Mouse (Mus musculus) lung, postnatal 0 days (tissue): ENCODE data around the gene Pam16.

ENCODE experiments used
- CTCF ChIP-seq: IDR thresholded peaks from 2 replicates; pipeline ENCODE4 v1.5.1; 2016; ENCODE audit warnings: antibody characterized with exemption, mild to moderate bottlenecking
- EP300 ChIP-seq: IDR thresholded peaks from 2 replicates; pipeline ENCODE4 v1.6.1; 2016; ENCODE audit warnings: antibody characterized with exemption, mild to moderate bottlenecking, control low read depth

DNA sequence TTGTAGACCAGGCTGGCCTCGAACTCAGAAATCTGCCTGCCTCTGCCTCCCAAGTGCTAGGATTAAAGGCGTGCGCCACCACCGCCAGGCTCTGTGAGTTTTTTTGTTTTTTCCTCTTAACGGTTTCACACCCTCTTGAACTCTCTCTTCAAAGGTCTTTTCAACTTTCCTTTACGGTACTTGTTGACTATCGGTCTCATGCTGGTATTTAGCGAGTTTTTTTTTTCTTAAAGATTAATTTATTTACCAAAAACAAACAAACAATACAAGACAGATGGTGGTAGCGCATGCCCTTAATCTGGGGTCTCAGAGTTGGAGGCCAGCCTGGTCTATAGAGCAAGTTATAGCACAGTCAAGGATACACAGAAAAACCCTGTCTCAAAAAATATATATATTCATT is 34.6 kb downstream of the Pam16 start:
- no peak for TF ChIP-seq CTCF
- no peak for TF ChIP-seq EP300
